Mouse (Mus musculus) midbrain, embryonic 16.5 days (tissue): ENCODE measurements around the gene Dgkq. TPM values are rescaled to one million over a fixed set of nuclear protein-coding genes. Genes with fewer than 3 reads are reported as not detected.

Experiments used
- ATAC-seq: fragments of 200-750 bp; cut with Nextera tagmentation; 2 replicates; pipeline ENCODE4 v1.8.0; 2017; ENCODE audit warnings: moderate TSS enrichment
- H3K27ac ChIP-seq: fragments of 300-500 bp; sonication (generic); 2 replicates; pipeline ENCODE4 v1.5.1; 2014; ENCODE audit warnings: mild to moderate bottlenecking, low read length, mixed read lengths
- H3K27me3 ChIP-seq: fragments of 300-500 bp; sonication (generic); 2 replicates; pipeline ENCODE4 v1.6.1; 2014; ENCODE audit warnings: low read depth, low read length, mixed read lengths; ENCODE audit not compliant: control insufficient read depth, insufficient read depth
- H3K36me3 ChIP-seq: fragments of 300-500 bp; sonication (generic); 2 replicates; pipeline ENCODE4 v1.6.1; 2014; ENCODE audit warnings: mild to moderate bottlenecking, low read length, moderate library complexity, mixed read lengths; ENCODE audit not compliant: control insufficient read depth, insufficient read depth
- H3K4me1 ChIP-seq: fragments of 300-500 bp; sonication (generic); 2 replicates; pipeline ENCODE4 v1.6.1; 2014; ENCODE audit warnings: mild to moderate bottlenecking, low read length, mixed read lengths; ENCODE audit not compliant: control insufficient read depth, insufficient read depth
- H3K4me2 ChIP-seq: fragments of 300-500 bp; sonication (generic); 2 replicates; pipeline ENCODE4 v1.6.1; 2014; ENCODE audit warnings: mild to moderate bottlenecking, low read length, mixed read lengths
- H3K4me3 ChIP-seq: fragments of 300-500 bp; sonication (generic); 2 replicates; pipeline ENCODE4 v1.5.1; 2014; ENCODE audit warnings: low read depth, mild to moderate bottlenecking, low read length, moderate library complexity, mixed read lengths
- H3K9ac ChIP-seq: fragments of 300-500 bp; sonication (generic); 2 replicates; pipeline ENCODE4 v1.6.1; 2014; ENCODE audit warnings: low read depth, low read length, mixed read lengths
- H3K9me3 ChIP-seq: fragments of 300-500 bp; sonication (generic); replicated peaks from 2 replicates; pipeline ENCODE4 v1.6.1; 2014; ENCODE audit warnings: mild to moderate bottlenecking, low read length, mixed read lengths; ENCODE audit not compliant: control insufficient read depth, poor library complexity, severe bottlenecking
- WGBS: fragments of 180-500 bp; shearing (Covaris S2); extraction: QIAGEN DNeasy Blood & Tissue Kit; methylation state at CpG from one replicate; pipeline ENCODE4 v1.1.7; 2014; 5-methylcytosine and 5-hydroxymethylcytosine counted together
- polyA plus RNA-seq: library from polyadenylated mRNA; unstranded; fragments of >200 nt; fragmentation: Nextera tagmentation; extraction: Ambion mirVana; gene quantifications from 2 replicates; pipeline ENCODE4 v1.2.1, GENCODE M21; 2015

Gene Dgkq
- polyA plus RNA-seq, 1 experiment from 2014 or later = 36.9 TPM

- WGBS = 97% methylated on average over 9 of the region's 9 CpGs
- H3K9me3 ChIP-seq = no peaks in the 10 kb centered on the region
Measured at GRCm38 (mm10) chr5:108602537-108602936, 66.9 kb downstream of the Dgkq start.

DNA sequence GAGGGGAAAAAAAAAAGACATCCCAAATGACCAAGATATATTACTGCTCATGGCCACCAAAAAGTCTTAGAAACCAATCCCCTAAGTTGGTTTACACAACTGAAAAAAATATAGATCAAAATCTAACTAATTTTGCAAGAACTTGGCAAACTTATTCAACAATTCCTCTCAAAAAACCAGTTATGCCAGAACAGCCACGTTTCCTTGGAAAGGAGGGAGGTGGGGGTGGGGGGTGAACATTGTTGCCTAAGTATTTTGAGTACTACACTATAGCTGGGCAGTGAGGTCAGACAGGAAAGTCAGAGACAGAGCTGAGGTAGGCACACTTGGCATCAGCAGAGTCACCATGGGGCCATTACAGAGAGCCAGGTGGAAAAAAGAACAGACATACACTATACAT is 69.5 kb downstream of the Dgkq start:
- H3K4me3 ChIP-seq = no peak overlapping the region
- H3K4me2 ChIP-seq = no peak overlapping the region
- ATAC-seq = no peak
- H3K36me3 ChIP-seq = peaks cover 59% of the 10 kb centered on the region
- H3K4me1 ChIP-seq = no peaks in the 10 kb centered on the region
- no peaks in the 10 kb centered on the region for H3K27me3 ChIP-seq
- H3K27ac ChIP-seq = no peak overlapping the region
- WGBS = 97% methylated on average over 1 of the region's 1 CpGs
- H3K9me3 ChIP-seq = no peaks in the 10 kb centered on the region
- H3K9ac ChIP-seq = no peak overlapping the region

More at GRCm38 (mm10) chr5:108602537-108602936, 66.9 kb downstream of the Dgkq start:
- no peak overlapping the region for H3K9ac ChIP-seq
- no peak overlapping the region for H3K27ac ChIP-seq
- no peak overlapping the region for H3K4me2 ChIP-seq
- H3K36me3 ChIP-seq = peaks cover 60% of the 10 kb centered on the region
- no peaks in the 10 kb centered on the region for H3K4me1 ChIP-seq
- H3K27me3 ChIP-seq = no peaks in the 10 kb centered on the region
- ATAC-seq = no peak
- no peak overlapping the region for H3K4me3 ChIP-seq

Other genes starting within 250 kb of the Dgkq start
- gene Atp5k, start 235.2 kb downstream of the Dgkq start, polyA plus RNA-seq = 350 and 353 TPM in 2 replicates
- gene Mfsd7a, start 220.8 kb downstream of the Dgkq start, polyA plus RNA-seq = 0.14 and 0.21 TPM in 2 replicates
- gene Pcgf3, start 208.4 kb downstream of the Dgkq start, polyA plus RNA-seq = 25.7 and 27.5 TPM in 2 replicates
- gene Cplx1, start 119.6 kb downstream of the Dgkq start, polyA plus RNA-seq = 70.7 and 88.6 TPM in 2 replicates
- gene Gak, start 39.9 kb downstream of the Dgkq start, polyA plus RNA-seq = 55.9 and 57.4 TPM in 2 replicates
- 22.0 and 25.1 TPM in 2 replicates for gene Tmem175, start 39.9 kb downstream of the Dgkq start, polyA plus RNA-seq
- 13.1 and 14.4 TPM in 2 replicates for gene Idua, start 9.3 kb downstream of the Dgkq start, polyA plus RNA-seq
- 4.3 and 4.4 TPM in 2 replicates for gene Slc26a1, start 5.9 kb upstream of the Dgkq start, polyA plus RNA-seq
- gene Fgfrl1, start 22.7 kb upstream of the Dgkq start, polyA plus RNA-seq = 3.3 and 3.5 TPM in 2 replicates
- gene Rnf212, start 105.3 kb upstream of the Dgkq start, polyA plus RNA-seq = not detected in 2 replicates
- not detected in 2 replicates for gene Tmed11, start 125.7 kb upstream of the Dgkq start, polyA plus RNA-seq
- not detected in 2 replicates for gene Vmn2r8, start 139.2 kb upstream of the Dgkq start, polyA plus RNA-seq
- gene Vmn2r9, start 182.9 kb upstream of the Dgkq start, polyA plus RNA-seq = not detected in 2 replicates